Mouse (Mus musculus) urinary bladder, postnatal 14 days (tissue): ENCODE results near the gene Vti1a.

ENCODE experiments used
- DNase-seq: peaks from one replicate; pipeline ENCODE4 v3.0.0; 2021; ENCODE audit warnings: low spot score

Gene Vti1a

GRCm38 (mm10) chr19:55316109-55316714, at the start of gene Vti1a:
Gene Vti1a (plus strand): TSS chr19:55316295.
- DNase-seq, result peak; percentile 89

- peak; percentile 66 for DNase-seq
Measured at GRCm38 (mm10) chr19:55266786-55267185, 49.3 kb upstream of the Vti1a start.

- DNase-seq, result no peak
Measured at GRCm38 (mm10) chr19:55268150-55268549, 47.9 kb upstream of the Vti1a start.

- DNase-seq, result no peak
Measured at GRCm38 (mm10) chr19:55269051-55269450, 47.0 kb upstream of the Vti1a start.

GRCm38 (mm10) chr19:55271448-55271847, 44.6 kb upstream of the Vti1a start:
- DNase-seq, result no peak

- no peak for DNase-seq
Measured at GRCm38 (mm10) chr19:55273340-55273739, 42.8 kb upstream of the Vti1a start.

- DNase-seq, result no peak
Measured at GRCm38 (mm10) chr19:55276100-55276499, 40.0 kb upstream of the Vti1a start.

- DNase-seq, result no peak
Measured at GRCm38 (mm10) chr19:55276770-55277169, 39.3 kb upstream of the Vti1a start.

- no peak for DNase-seq
Measured at GRCm38 (mm10) chr19:55284093-55284492, 32.0 kb upstream of the Vti1a start.

GRCm38 (mm10) chr19:55286034-55286433, 30.1 kb upstream of the Vti1a start:
- no peak for DNase-seq

- DNase-seq, result no peak
Measured at GRCm38 (mm10) chr19:55288974-55289373, 27.1 kb upstream of the Vti1a start.

GRCm38 (mm10) chr19:55290621-55291270, 25.3 kb upstream of the Vti1a start:
- DNase-seq, result no peak

- DNase-seq, result no peak
Measured at GRCm38 (mm10) chr19:55292210-55292850, 23.8 kb upstream of the Vti1a start.

GRCm38 (mm10) chr19:55293175-55293574, 22.9 kb upstream of the Vti1a start:
- no peak for DNase-seq

GRCm38 (mm10) chr19:55295075-55295474, 21.0 kb upstream of the Vti1a start:
- DNase-seq, result no peak

- DNase-seq, result no peak
Measured at GRCm38 (mm10) chr19:55295556-55295955, 20.5 kb upstream of the Vti1a start.

GRCm38 (mm10) chr19:55296301-55296700, 19.8 kb upstream of the Vti1a start:
- no peak for DNase-seq

- DNase-seq, result no peak
Measured at GRCm38 (mm10) chr19:55297489-55297888, 18.6 kb upstream of the Vti1a start.

- no peak for DNase-seq
Measured at GRCm38 (mm10) chr19:55297961-55298360, 18.1 kb upstream of the Vti1a start.

- DNase-seq, result no peak
Measured at GRCm38 (mm10) chr19:55299378-55299777, 16.7 kb upstream of the Vti1a start.

GRCm38 (mm10) chr19:55300525-55300924, 15.6 kb upstream of the Vti1a start:
- no peak for DNase-seq

GRCm38 (mm10) chr19:55305024-55305423, 11.1 kb upstream of the Vti1a start:
- DNase-seq, result no peak

GRCm38 (mm10) chr19:55311874-55312273, 4.2 kb upstream of the Vti1a start:
- no peak for DNase-seq
